Mouse (Mus musculus) ovary, adult 18-20 months (tissue): ENCODE data around the gene Tpsb2.
A peak's percentile ranks its signal among the peaks of the same experiment; 100 is the strongest.

ENCODE experiments used
- DNase-seq: peaks from one replicate; pipeline ENCODE4 v3.0.0; 2022; ENCODE audit warnings: low spot score, mixed read lengths

Gene Tpsb2

GRCm38 (mm10) chr17:25407352-25407751, 41.2 kb downstream of the Tpsb2 start:
- peak; percentile 38 for DNase-seq

GRCm38 (mm10) chr17:25408302-25408999, 42.3 kb downstream of the Tpsb2 start:
- no peak for DNase-seq

GRCm38 (mm10) chr17:25409621-25410020, 43.5 kb downstream of the Tpsb2 start:
- DNase-seq = no peak

GRCm38 (mm10) chr17:25410180-25410579, 44.1 kb downstream of the Tpsb2 start:
- peak; percentile 69 for DNase-seq

GRCm38 (mm10) chr17:25410786-25411185, 44.7 kb downstream of the Tpsb2 start:
- no peak for DNase-seq

- DNase-seq = no peak
Observed at GRCm38 (mm10) chr17:25411251-25411650, 45.1 kb downstream of the Tpsb2 start.

- no peak for DNase-seq
Observed at GRCm38 (mm10) chr17:25414209-25414608, 48.1 kb downstream of the Tpsb2 start.

GRCm38 (mm10) chr17:25414917-25415316, 48.8 kb downstream of the Tpsb2 start:
- no peak for DNase-seq

- DNase-seq = no peak
Observed at GRCm38 (mm10) chr17:25415421-25415913, 49.4 kb downstream of the Tpsb2 start.

GRCm38 (mm10) chr17:25416219-25416618, 50.1 kb downstream of the Tpsb2 start:
- no peak for DNase-seq

- DNase-seq = no peak
Observed at GRCm38 (mm10) chr17:25417990-25418389, 51.9 kb downstream of the Tpsb2 start.
